Mouse (Mus musculus) right cerebral cortex, postnatal 25 days (tissue): ENCODE measurements around the gene Gm13103.
"Not testable (repeated sequence)": the region's sequence is repeated elsewhere in the genome, so short reads cannot be mapped to it uniquely, and the experiment has no call there.

Experiments used
- DNase-seq: peaks from one replicate; pipeline ENCODE4 v3.0.0; 2022

The Gm13103 gene

DNA sequence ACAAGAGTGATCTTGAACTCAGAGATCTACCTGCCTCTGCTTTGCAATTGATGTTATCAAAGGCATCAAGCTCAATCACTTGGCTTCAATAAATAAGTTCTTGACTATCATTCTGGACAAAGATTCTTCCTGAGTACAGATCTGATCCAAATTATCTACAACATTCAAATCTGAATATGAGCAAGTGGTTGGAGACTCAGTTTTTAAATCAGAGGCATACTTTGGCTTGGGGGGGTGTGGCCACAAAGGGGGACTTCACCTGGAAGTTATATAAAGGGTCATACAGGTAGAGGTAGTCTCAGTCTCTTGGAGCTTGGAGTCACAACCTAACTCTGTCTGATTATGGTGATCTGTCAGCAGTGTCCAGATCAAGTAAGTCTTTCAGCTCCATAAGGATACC is at the start of gene Gm13103:
Gm13103 (plus strand) TSS at position 301 of the 400 bp plus-strand sequence.
- not testable (repeated sequence) for DNase-seq

DNA sequence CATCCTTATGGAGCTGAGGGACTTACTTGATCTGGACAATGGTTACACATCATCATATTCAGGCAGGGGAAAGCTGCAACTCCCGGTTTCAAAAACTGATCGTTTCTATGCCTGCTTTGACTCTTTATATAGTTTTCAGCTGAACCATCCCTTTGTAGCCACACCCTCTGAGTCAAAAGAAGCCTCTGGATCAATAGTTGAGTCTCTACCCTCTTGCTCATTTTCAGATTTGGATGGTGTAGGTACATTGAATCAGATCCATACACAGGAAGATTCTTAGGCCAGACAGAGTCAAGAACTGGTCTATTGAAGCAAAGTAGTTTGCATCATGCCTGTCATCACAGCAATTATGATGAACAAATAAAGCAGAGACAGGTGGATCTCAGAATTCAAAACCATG is 30.3 kb upstream of the Gm13103 start, which contains the start of gene Gm13084:
Gm13084 (minus strand) TSS at position 101 of the 400 bp plus-strand sequence.
- no peak for DNase-seq

DNA sequence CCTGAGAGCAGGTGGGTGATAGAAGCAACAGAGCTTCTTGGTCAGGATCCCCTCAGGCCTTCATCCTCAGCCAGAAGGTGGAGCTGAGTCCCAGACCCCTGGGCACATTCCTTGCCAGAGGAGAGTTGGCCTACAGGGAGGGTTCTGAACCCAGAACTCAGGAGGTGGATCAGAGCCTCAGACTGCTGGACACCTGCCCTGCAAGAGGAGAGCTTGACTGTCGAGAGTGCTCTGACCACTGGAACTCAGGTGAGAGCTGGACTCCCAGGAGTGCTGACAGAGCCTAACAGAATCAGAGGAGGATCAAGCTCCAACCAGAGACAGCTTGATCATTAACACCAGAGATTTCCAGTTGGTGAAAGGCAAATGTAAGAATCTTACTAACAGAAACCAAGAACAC is 36.1 kb downstream of the Gm13103 start:
- DNase-seq = not testable (repeated sequence)

DNA sequence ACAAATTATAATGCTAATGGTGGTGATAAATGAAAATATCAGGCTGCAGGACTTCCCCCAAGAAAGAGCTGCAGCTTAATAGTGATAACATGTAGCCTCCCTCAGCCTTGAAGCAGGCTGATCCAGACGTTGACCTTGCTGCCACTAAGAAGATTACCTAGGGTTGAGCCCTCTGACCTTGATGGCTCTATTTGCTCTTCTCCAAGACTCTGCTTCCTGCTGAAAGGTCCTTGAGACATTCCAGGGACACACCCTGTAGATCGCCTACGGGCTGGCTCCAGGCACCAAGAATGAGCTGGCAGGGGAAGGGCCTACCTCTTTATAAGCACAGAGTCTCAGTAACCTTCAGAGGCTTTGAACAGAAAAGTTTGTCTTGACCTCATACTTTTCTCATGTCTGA is 48.1 kb downstream of the Gm13103 start:
- not testable (repeated sequence) for DNase-seq

DNA sequence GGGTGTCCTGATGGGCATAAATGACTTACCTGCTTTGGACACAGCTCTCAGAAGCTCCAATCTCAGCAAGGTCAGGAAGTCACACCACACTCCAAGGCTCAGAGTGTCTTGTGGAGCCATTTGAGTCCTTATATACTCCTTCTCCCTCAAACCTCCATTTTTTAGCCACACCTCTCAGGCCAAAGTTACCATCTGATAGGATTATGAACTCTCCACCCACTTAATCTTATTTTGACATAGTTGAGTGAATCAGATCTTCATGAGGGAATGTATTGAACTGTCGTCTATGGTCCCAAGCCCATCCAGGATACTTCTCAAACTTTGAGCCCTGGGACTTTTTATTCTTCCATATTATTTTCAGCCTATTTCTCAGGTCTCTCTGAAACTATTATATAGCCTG is 54.0 kb downstream of the Gm13103 start, which contains the start of gene Pramef6:
Pramef6 (minus strand) TSS at position 101 of the 400 bp plus-strand sequence.
- not testable (repeated sequence) for DNase-seq
